Mouse (Mus musculus) CD8-positive naive resting alpha-beta T cell, adult 2 months (primary cell): Measurements from ENCODE around the gene Ppp1r14d.
A peak's percentile ranks its signal among the peaks of the same experiment; 100 is the strongest.

Experiments
- DNase-seq, 2 experiments: peaks; one replicate each; pipeline ENCODE4 v3.0.0; 2022; ENCODE audit warnings: low read depth in 2 of 2, low spot score in 2 of 2

Ppp1r14d gene

DNA sequence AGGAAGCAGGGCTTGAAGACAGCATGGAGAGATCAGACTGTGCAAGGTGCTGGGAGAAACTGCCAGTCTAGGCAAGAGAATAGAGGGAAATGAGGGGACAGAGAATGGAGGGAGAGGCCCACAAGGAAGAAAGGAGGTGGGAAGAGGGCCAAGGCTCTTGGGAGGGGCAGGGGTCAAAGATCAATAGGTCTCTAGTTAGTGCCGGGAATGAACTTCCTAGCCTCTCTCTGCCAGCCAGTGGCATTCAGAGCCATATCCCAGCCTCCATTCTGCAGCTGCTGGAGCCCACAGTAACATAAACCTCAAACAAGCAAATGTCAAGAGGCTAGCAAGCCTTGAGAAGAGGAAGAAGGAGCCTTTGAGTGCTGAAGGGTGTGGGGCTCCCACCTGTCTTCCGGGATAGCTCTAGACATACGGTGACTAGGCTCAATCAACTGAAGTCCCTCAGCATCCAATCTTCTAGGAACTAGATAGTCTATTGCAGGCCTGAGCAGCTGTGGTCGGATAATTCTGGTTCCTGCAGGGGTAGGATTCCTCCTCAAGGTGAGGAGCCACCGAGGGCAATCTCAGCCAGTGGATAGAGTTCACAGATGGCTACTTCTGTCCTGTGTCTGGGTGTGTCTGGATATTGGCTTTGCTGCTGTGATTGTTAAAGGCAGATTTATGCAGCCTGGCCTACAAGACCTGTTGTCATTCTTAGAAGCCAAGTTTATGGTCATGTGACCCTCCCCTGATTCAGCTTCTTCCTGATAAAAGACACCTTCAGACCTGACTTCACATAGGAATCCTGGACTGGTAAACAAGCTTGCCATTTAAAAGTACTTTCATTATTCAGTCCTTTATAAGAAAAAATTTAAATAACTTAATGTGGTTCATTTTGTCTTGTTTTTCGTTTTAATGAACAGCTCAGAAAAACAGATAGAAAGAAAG, at the start of gene Ppp1r14d:
Gene Ppp1r14d, minus strand, starts transcription at position 132 of the 930 bp plus-strand sequence.
- DNase-seq: no peak

DNA sequence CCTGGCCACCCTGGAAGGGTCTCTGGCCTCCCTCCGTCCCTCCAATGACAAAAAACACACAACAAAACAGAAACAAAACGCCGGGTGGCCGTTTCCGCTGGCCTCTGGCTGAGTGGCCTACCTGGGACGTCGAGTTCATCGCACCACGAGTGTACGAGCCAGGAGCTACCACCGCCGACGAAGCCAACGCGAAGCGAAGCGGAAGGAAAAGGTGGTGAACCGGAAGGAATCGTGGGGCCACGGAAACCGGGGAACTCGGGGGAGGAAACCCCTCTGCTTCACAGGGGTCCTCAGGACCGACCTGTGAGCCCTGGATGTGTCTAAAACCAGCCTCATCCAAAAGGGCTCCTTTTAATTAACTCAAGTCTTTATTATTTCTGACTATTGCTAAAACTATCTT, 48.1 kb upstream of the Ppp1r14d start:
- DNase-seq: no peak

DNA sequence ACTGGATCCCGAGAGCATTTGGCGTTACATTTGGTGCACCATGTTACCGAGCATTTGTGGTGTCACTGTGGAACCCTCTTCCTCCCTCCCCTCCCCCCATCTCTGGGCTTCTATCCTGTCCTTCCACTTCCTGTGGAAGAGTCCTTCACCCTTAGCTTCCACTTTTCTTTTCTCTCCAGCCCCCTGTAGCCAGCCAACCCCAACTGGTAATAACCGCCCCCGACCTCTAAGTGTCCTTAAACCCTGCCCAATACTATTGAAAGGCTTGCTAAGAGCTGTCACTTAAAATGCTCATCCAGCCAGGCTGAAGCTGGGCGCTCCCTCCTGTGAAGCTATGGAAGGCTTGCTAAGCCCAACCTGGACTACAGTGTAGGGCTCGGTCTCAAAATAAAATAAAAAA, 47.2 kb upstream of the Ppp1r14d start:
- no peak for DNase-seq

DNA sequence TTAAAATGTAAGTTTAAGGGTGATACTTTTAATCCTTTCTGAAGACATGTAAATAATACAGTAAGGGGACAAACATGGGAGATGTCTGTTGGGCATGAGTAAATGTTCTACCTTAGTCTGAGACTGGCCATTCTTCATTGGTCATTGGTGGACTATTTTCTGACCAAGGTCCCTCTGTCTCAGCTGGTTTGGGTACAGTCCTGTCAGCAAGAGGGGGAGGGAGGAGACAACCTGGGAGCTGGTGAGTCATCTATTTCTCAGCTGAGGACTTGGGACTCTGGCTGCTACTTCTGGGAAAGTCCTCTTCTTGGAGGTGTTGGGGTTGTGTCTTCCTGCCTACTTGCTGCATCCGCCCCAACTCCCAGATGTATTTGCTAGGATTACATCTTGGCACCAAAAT, 44.4 kb upstream of the Ppp1r14d start:
- no peak for DNase-seq

DNA sequence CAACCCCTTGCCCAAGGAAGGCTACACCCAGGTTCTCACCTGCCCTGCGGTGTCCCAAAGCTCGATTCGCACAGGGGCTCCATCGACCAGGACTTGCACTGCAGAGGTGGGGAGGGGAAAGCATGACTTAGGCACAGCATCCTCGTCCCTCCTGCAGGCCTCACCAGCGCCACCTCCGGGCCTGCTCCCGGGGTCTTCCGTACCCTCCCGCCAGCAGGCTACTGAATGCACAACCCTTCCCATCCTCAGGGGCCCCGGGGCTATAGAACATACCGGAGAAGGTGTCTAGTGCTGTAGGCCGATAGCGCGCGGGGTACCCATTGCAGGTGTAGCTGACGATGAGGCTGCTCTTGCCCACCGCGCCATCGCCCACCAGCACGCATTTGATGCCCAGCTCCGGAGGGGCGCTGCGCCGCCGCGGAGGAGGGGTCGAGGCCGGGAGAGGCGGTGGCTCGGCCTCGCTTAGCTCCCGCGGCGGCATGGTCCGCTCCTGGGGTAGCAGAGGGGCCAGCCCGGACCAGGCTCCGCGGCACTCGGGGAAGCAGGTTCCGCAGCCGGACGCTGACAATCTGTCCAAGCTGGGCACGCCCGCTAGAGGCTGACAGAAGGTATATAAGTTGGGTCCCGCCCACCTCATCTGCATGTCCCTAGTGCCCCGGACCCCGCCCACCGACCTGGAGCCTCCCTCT, 41.1 kb upstream of the Ppp1r14d start, which contains the start of gene Rhov:
Gene Rhov, minus strand, starts transcription at position 630 of the 689 bp plus-strand sequence.
- peak in 1 of 2 experiments; percentile 28 for DNase-seq

DNA sequence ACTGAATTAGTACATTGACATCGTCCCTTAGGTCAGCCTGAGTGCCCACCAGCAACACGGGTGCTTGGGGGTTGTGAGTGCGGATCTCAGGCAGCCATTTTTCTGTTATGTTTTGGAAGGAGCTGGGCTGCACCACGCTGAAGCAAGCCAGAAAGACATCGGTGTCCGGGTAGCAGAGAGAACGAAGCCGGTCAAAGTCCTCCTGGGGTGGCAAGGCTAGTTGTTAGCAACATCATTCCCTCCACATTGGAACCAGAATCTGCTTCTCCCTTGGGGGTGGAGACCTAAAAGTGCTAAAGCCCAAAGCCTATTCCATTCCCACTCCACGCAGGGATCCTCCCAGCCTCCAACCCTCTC, 40.6 kb upstream of the Ppp1r14d start:
- no peak for DNase-seq

DNA sequence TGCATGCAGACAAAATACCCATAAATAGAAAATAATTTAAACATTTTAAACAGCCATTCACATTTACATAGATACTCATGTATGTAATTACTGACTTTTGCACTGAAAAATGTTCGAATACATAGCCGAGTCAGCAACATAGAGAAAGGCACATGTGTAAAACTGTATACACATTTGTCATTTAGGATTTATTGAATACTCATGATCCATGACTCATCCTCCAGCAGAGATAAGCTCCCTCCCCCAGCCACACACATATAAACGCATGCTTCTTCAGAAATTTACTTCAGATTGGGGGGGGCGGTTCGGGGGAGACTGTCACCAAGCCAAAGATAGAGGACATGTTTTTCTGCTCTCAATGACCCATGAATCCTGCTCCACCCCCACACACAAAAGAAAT, 34.1 kb upstream of the Ppp1r14d start:
- DNase-seq: no peak

DNA sequence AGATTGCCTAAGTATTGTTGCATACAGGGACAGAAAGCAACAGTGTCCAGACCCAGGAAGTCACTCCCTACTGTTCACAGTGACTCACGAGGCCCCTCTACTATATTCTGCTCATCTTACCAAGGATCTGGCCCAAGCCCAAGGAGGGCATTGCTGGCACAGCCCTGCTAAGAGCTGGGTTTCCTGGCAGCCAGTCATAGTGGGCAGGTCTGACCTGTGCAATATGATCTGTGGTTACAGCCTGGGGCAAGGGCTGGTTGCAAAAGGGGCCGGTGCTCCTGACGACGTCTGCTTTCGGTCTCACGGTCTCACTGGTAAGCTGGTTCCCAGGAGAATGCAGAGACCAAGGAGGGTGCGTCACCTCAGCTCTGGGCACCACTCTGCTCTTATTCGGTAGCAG, 33.3 kb upstream of the Ppp1r14d start:
- no peak for DNase-seq

DNA sequence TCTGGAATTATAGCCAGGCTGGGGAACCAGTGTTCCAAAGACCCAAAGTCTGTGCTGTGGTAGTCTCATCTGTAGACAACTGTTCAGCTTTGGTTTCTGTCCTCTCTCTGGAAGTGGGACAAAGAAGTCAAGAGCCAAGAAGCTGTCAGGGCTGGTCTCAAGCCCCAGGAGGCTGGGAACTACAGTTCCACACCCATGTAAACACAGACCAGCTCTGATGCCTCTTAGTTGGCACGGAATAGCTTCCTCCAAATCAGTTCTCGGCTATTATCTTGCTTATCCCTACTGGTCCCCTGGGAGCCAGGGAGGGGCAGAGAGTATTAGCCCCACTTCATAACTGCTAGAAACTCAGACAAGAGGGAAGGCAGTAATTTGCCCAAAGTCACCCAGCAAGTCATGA, 31.6 kb upstream of the Ppp1r14d start:
- DNase-seq: no peak

DNA sequence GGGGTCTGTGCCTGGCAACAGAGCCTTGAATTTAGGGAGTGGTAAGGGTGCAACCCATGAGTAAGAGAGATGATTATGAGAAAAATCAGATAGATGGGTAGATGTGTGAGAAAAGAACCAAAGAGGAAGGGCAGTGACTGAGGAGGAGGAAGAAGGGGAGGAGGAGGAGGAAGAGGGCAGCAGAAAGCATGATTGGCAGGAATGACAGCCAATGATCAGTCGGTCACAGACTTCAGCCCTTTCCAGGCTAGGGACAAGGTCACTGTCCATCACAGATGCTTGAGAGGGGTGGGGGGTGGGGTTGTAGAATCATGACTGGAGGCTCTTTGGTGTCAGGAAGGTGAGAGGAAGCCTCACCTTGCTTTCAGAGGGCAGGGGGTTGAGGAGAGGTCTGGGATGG, 30.8 kb upstream of the Ppp1r14d start:
- DNase-seq: no peak

DNA sequence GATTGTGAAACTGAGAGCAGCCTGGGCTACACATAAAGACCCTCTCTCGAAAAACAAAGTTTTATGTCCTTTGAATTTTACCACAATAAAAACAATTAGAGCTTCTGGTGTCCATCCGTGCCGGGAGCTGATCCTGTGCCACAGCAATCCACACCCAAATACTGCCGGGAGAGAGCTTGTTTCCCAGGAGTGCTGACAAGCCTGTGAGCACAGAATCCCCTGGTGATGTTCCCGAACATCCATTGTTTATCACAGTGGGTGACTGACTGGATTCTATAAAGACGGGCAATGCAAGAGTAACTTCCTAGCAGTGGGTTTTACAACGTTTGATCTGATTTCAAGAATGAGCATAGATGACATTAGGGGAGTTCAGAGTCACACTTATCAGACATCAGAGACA, 25.3 kb upstream of the Ppp1r14d start:
- DNase-seq: no peak

DNA sequence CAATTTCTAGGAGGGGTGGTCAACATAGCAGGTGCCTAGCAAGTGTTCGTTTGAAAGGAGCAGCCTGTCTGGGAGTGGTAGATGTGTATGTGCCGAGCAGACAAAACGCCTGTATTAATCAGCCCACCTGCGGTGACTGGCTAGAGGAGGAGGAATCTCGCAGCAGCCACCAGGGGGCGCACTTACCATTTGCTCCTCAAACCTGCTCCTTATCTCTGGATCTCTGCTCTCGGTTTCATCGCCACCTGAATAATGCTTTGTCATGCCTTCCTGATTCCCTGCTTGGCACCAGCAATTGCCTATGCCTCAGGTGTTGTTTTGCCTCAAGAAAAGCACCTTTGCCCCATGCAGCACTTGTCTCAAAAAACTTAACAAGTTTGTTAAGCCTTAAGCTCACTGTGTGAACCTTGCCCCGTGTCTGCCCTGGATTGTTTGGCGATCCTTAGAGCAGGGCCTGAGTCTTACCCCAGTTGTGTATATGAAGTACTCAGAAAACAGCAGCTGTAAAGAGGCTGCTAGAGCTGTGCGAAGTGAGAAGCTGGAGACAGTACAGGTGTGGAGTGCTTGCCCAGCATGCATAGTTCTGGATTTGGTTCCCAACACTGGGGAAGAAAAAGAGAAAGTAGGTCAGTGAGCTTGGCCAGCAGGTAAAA, 21.2 kb upstream of the Ppp1r14d start:
- DNase-seq: peak; percentile 76 to 85

DNA sequence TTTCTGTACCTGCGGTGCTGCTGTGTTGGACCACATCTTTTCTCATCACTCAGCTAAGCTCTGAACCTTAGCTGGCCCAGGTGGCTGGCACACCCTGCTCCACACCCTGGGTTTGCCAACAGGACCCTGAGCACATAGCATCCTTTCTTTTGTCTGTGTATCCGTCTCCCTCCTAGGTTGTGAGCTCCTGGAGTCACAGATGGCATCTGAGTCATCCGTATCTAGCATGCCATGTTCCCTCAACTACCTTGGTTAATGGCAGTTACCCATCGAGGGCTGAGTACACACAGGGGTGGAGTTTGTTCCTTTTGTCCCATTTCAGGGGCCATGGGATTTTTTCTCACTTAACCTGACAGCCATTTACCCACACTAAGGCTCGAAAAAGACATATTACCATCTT, 20.7 kb upstream of the Ppp1r14d start:
- no peak for DNase-seq

DNA sequence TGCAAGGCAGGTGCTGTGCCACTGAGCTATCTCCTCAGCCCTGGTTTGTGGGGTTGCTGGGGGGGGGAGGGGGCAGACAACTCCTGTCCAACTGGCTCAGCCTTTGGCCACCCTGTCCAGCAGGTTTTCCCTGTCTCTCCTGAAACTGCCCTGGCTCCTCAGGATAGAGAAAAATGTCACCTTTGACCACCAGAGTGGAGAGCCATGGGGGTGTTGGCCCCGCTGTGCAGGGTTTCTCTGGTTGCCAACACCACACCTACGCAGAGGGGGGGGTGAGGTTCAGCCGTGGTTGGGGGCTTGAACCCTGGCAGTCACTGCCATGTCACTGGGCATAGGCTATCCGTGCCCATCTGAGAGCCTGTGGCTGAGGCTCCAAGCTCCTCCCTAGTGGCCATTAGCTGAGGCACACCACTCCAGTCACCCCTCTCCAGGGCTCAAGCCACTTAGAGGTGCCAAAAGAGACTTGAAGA, 19.9 kb upstream of the Ppp1r14d start:
- no peak for DNase-seq

DNA sequence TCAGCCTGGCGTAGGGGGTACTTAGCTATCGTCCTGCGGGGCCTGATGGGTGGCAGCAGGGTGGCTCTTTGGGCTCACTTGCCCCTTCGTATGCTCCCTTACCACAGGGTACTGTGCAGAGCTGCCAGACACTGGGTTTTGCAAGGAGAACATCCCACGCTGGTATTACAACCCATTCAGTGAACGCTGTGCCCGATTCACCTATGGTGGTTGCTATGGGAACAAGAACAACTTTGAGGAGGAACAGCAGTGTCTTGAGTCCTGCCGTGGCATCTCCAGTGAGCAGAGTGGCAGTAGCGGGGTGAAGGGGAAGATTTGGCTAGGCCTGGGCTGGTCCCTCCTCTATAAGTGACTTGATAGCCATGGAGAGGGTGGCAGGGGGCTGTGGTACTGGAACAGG, 18.2 kb upstream of the Ppp1r14d start:
- no peak for DNase-seq

DNA sequence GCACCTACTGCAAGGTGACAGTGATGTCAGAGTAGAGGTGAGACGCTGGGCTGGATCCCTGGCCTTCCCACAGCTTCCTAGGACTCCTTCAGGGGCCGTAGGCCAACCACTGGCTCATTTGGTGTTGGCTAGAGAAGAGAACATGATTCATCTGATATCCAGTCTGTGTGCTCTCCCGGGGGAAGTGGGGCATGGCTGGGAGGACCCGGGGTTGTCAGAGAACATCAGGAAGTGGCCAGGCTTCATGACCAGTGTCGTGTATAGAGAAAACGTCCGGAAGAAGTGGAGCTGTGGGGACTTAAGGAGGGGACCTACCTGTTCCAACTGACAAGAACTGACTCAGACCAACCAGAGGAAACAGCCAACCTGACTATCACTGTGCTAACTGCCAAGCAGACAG, 15.5 kb upstream of the Ppp1r14d start:
- no peak for DNase-seq

DNA sequence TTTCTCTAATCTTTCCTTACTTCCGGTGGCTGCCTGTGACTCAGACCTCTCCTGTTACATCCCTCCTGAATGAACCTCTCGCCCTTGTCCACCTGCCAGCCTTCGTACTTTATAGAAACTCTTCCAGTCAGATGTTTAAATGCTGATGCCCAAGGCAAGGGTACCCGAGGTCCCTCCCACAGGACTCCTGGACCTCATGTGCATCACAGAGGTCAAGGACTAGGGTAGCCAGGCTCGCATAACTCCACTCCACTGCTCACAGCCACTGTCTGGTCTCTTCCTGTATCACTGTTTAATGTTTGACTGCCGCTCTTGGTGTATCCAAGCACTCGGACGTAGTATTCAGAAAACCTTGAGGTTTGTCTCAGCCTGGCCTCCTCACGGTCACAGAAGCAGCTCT, 12.8 kb upstream of the Ppp1r14d start:
- DNase-seq: no peak

DNA sequence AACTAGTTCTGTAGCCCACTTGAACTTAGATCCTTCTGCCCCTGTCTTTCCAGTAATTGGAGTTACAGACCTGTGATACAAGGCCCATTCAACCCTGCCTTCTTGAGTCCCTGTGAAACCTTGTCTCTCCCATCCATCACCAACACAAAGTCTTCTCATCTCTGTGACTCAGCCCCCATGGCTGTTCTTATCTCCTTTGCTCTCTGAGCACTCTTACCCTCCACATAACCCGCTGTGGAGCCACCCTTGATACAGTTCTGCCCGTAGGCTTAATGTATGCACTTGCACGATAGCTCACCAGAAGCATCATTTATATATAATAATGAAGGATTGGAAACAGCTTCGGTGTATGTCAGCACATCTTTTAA, 11.1 kb upstream of the Ppp1r14d start:
- no peak for DNase-seq

DNA sequence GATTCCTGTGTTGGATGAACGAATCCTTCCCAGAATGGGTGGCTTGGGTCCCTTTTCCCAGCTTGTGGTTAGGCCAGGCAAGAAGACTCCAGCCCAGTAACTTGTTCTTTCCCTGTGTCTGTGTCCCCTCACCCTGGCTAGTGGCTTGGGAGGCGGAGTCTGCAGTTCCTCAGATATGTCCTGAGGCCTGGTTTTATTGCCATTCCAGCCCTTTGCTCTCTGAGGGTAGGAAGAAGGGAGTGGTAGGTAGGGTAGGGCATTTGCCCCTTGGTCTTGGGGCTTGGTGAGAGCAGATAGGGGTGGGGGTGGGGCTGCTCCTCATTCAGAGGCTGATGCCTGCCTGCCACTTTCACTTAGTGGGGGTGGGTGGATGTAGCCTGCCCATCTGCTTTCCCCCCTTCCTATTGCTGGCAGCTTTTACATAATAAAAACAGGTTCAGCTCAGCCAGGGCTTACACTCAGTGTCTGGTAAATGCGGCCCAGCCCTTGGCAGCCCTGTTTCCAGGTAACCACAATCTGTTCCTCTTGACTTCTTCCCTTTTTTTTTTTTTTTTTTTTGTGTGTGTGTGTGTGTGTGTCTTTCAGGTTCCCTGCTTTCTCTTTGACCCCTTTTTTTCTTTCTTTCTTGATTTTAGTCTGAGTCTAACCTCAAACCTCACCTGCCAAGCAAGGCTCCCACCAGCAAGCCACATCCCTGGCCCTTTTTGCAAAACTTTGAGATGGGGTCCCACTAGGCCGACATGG, 10.5 kb upstream of the Ppp1r14d start:
- DNase-seq: no peak

DNA sequence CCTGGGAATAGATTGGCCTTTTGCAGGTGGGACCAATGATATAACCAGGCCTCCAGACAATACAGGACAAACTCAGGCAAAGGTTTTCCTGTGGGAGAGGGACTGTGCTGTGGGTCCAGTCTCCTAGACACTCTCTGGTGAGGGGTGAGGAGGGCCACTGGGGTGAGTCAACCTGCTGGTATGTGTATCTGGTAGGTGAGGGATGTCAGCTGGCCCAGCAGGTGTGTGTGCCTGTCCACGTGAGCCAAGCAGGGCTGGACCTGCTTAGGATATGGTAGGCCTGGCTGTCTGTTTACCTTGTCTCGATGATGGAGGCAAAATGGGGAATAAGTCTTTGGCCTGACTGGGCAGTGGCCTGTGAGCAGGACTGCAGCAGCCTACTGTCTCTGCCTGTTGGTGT, 9.0 kb upstream of the Ppp1r14d start:
- DNase-seq: no peak

DNA sequence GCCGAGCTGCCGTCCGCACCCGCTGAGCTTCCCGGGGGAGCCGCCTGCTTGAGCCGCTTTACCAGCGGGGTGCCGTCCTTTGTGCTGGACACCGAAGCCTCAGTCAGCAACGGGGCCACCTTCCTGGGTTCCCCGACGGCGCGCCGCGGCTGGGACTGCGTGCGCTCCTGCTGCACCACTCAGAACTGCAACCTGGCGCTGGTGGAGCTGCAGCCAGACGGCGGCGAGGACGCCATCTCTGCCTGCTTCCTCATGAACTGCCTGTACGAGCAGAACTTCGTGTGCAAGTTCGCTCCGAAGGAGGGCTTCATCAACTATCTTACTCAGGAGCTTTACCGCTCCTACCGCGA, 8.1 kb upstream of the Ppp1r14d start:
- no peak for DNase-seq
